Mouse (Mus musculus) right cerebral cortex, postnatal 4 days (tissue): Measurements from ENCODE around the gene Anks6.
"Not testable (repeated sequence)": the region's sequence is repeated elsewhere in the genome, so short reads cannot be mapped to it uniquely, and the experiment has no call there.

Experiments
- DNase-seq: peaks from one replicate; pipeline ENCODE4 v3.0.0-alpha.2; 2022

Gene Anks6

GRCm38 (mm10) chr4:47056791-47057509 lies at the start of gene Anks6:
Anks6 (minus strand) TSS chr4:47057427.
- DNase-seq = peak; percentile 79

- no peak for DNase-seq
These were observed 46.3 kb upstream of the Anks6 start for GRCm38 (mm10) chr4:47103561-47103960.

GRCm38 (mm10) chr4:47093647-47094046 lies 36.4 kb upstream of the Anks6 start:
- no peak for DNase-seq

GRCm38 (mm10) chr4:47093161-47093560 lies 35.9 kb upstream of the Anks6 start:
- no peak for DNase-seq

- DNase-seq = no peak
These were observed 35.3 kb upstream of the Anks6 start for GRCm38 (mm10) chr4:47092387-47093021.

- peak; percentile 47 for DNase-seq
These were observed 34.5 kb upstream of the Anks6 start, which contains the start of gene Galnt12 for GRCm38 (mm10) chr4:47091493-47092386. Galnt12 (plus strand) TSS chr4:47091909.

GRCm38 (mm10) chr4:47088671-47089070 lies 31.4 kb upstream of the Anks6 start:
- no peak for DNase-seq

GRCm38 (mm10) chr4:47083824-47084223 lies 26.6 kb upstream of the Anks6 start:
- no peak for DNase-seq

- no peak for DNase-seq
These were observed 23.4 kb upstream of the Anks6 start for GRCm38 (mm10) chr4:47080647-47081010.

- no peak for DNase-seq
These were observed 22.9 kb upstream of the Anks6 start for GRCm38 (mm10) chr4:47079997-47080646.

- no peak for DNase-seq
These were observed 17.8 kb upstream of the Anks6 start for GRCm38 (mm10) chr4:47075054-47075453.

GRCm38 (mm10) chr4:47060900-47061299 lies 3.7 kb upstream of the Anks6 start:
- DNase-seq = no peak

- no peak for DNase-seq
These were observed 491 bp upstream of the Anks6 start for GRCm38 (mm10) chr4:47057510-47058325.

- DNase-seq = no peak
These were observed 1.6 kb downstream of the Anks6 start for GRCm38 (mm10) chr4:47055570-47056080.

- not testable (repeated sequence) for DNase-seq
These were observed 2.1 kb downstream of the Anks6 start for GRCm38 (mm10) chr4:47055170-47055569.

- no peak for DNase-seq
These were observed 5.3 kb downstream of the Anks6 start for GRCm38 (mm10) chr4:47051905-47052304.

GRCm38 (mm10) chr4:47050642-47051381 lies 6.4 kb downstream of the Anks6 start:
- no peak for DNase-seq

- peak; percentile 90 for DNase-seq
These were observed 7.1 kb downstream of the Anks6 start for GRCm38 (mm10) chr4:47050167-47050566.

GRCm38 (mm10) chr4:47049216-47049615 lies 8.0 kb downstream of the Anks6 start:
- DNase-seq = no peak

GRCm38 (mm10) chr4:47047765-47048164 lies 9.5 kb downstream of the Anks6 start:
- DNase-seq = no peak

GRCm38 (mm10) chr4:47046974-47047373 lies 10.3 kb downstream of the Anks6 start:
- DNase-seq = no peak
